Mouse (Mus musculus) cortical plate, adult 2 months (tissue): ENCODE results near the gene Bcl9l.

Experiments
- CTCF ChIP-seq: fragments of 200-500 bp; IDR thresholded peaks from 2 replicates; pipeline ENCODE4 v1.5.1; 2011; ENCODE audit warnings: mild to moderate bottlenecking, control low read depth, low read length; ENCODE audit not compliant: insufficient read depth; ENCODE audit errors: extremely low read depth
- POLR2A ChIP-seq: fragments of 200-500 bp; IDR thresholded peaks from 2 replicates; pipeline ENCODE4 v1.6.1; 2011; ENCODE audit warnings: mild to moderate bottlenecking, low read length, control low read depth; ENCODE audit not compliant: insufficient read depth; ENCODE audit errors: extremely low read depth

- TF ChIP-seq CTCF (no peak), POLR2A (no peak)
Observed at GRCm38 (mm10) chr9:44512717-44513003, 30.0 kb downstream of the Bcl9l start.
